ENCODE assay signal across 31 mouse cellular contexts in the genomic region with DNA sequence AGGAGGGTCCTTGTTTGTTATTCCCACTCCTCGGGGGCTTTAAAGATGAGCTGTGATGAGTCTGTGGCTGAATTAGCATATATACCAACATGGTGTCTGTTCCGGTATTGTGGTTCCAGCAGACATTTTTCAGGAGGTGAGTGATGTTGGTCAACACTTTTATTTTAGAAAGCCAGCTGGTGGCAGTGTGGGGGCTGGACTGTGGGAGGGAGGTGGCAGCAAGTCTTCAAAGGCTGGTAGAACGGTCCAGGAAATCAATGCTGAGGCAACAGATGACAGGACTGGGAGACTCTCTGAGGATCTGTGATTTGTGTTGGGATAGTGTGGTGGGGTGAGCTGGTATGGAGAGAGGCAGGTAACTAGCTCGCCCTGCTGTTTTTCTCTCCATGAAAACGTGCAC. TPM values are rescaled to one million over a fixed set of nuclear protein-coding genes. Genes with fewer than 3 reads are reported as not detected.
DNase-seq lines count a peak whose midpoint lies in the region; TF ChIP-seq lines count a peak whose summit lies in the region.
"Had no signal": no experiment of that assay in that cellular context is flagged by ENCODE, and none has a peak within 500 bp of the region (broad histone marks: within the 10 kb centered on the region; RNA-seq: fewer than 3 reads in every experiment).

No protein-coding gene starts in this region.

- H3K4me3 ChIP-seq in gastrocnemius, adult 2 months = no peak overlapping the region
- no peak overlapping the region for H3K4me3 ChIP-seq in left cerebral cortex, adult 2 months
- H3K4me3 ChIP-seq: embryonic facial prominence, embryonic 10.5 days; embryonic facial prominence, embryonic 15.5 days; forebrain, embryonic 12.5 days; heart, embryonic 12.5 days; hindbrain, embryonic 13.5 days; neural tube, embryonic 15.5 days had no signal

- peak; percentile 17 for DNase-seq in gastrocnemius, adult 2 months
- no peak for DNase-seq in gastrocnemius, adult 18-20 months (ENCODE audit: low spot score)
- DNase-seq in left cerebral cortex, adult 2 months (ENCODE audit: extremely low spot score in 1 of 2, low spot score in 2 of 2) = peak; percentile 49 to 76
- DNase-seq in left cerebral cortex, postnatal 4 days = no peak
- DNase-seq in brain, adult 2 months (ENCODE audit: low read depth, low spot score) = peak; percentile 84
- DNase-seq in frontal cortex, postnatal 36 days (ENCODE audit: low spot score in 2 of 2) = peak; percentile 72 to 83
- no peak for DNase-seq in adrenal gland, postnatal 25 days
- DNase-seq in embryo, embryonic 10 days (ENCODE audit: low spot score) = no peak
- DNase-seq: adrenal gland, postnatal 14 days; cerebellum, adult 18-20 months; gastrocnemius, postnatal 36 days; heart, adult 18-20 months; heart, postnatal 4 days; kidney, adult 9 months; kidney, postnatal 10 days; liver; lung, adult 2 months; lung, postnatal 10 days; midbrain, embryonic 14.5 days; retina, postnatal 1 day; spleen, adult 18-20 months; thymus, adult 18-20 months; thymus, postnatal 25 days had no signal

- intact Hi-C loops in gastrocnemius, adult 2 months (cut with DNase I) = no loop called here
- intact Hi-C loops in left cerebral cortex, adult 2 months (cut with DNase I) = loop anchor here (2.0 to 5.0 kb wide), 2 partner anchors 30 to 330 kb away; no protein-coding TSS in a partner anchor
- intact Hi-C loops in left cerebral cortex, postnatal 4 days (cut with DNase I) = loop anchor here (5.0 kb wide), 1 partner anchor 40 kb away; a partner anchor contains a TSS

- no peak overlapping the region for H3K27ac ChIP-seq in gastrocnemius, adult 2 months
- peak overlapping the region; percentile 91 for H3K27ac ChIP-seq in left cerebral cortex, adult 2 months
- H3K27ac ChIP-seq: embryonic facial prominence, embryonic 10.5 days; embryonic facial prominence, embryonic 15.5 days; forebrain, embryonic 12.5 days; hindbrain, embryonic 13.5 days; liver, embryonic 14.5 days; macrophage; neural tube, embryonic 15.5 days had no signal

- no peak for TF ChIP-seq CTCF in gastrocnemius, adult 2 months (IDR thresholded peaks at IDR 0.05)
- no peak for TF ChIP-seq CTCF in left cerebral cortex, adult 2 months (IDR thresholded peaks at IDR 0.05)

RNA-seq across cellular contexts. Expression of a gene that starts 39.9 kb away (rescaled TPM):
- total RNA-seq in gastrocnemius, adult 2 months (2021) = 10 to 100 TPM; 17.6 to 39.4 TPM
- 10 to 100 TPM; 21.9 to 31.8 TPM for total RNA-seq in gastrocnemius, adult 18-20 months (2021)
- 10 to 100 TPM; 41.6 to 50.4 TPM for total RNA-seq in left cerebral cortex, adult 2 months (2021)
- total RNA-seq in left cerebral cortex, postnatal 4 days (2021) = 10 to 100 TPM; 35.3 to 39.0 TPM
- 5.4 and 13.8 TPM in 2 replicates for total RNA-seq in adrenal gland, postnatal 25 days (2021)

Comparison
In these comparisons a context has a peak if more than half of its experiments do, and no peak if none do; other contexts are left out.
1. DNase-seq: peak in gastrocnemius, adult 2 months (single experiment), left cerebral cortex, adult 2 months (2 of 2), brain, adult 2 months (single experiment) and frontal cortex, postnatal 36 days (2 of 2); none in gastrocnemius, adult 18-20 months (single experiment), left cerebral cortex, postnatal 4 days (single experiment), adrenal gland, postnatal 25 days (single experiment) and embryo, embryonic 10 days (single experiment).